In the genomic region with DNA sequence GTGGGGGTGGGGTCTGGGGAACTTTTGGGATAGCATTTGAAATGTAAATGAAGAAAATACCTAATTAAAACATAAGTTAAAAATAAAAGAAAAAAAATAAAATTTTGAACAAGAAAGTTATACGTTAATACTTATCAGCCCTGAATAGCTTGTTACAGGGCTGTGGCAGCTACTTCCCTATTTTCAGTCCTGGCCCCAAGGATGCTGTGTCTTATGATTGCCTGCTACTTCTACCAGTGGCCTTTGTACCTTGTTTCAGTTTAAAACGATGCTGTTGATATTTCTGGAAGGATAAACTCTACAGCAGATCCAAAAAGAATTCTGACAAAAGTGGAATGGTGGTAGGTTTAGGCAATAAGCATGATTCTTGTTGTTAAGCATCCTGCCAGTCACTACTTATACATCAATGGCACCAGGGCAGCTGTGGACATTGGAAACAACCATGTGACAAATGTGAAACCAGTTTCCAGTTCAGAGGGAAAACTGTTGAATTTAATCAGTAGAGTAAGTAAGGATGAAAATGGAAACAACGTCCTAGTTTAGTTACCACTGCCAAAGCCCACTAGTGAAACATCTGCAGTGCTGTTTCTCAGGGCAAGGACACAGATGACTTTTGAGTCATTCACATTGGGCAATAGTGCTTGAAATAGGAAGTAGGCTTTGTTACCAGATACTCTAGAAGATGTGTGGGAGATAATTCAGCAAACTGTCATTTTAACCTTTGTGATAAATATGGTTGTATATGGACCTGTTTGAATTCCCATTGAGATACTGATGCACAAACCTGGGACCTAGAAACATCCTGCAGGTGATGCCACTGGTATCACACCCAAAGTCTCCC, we compare ENCODE assay signal across 27 mouse cellular contexts.
A peak's percentile ranks its signal among the peaks of the same experiment; 100 is the strongest.
DNase-seq lines count a peak whose midpoint lies in the region; ATAC-seq and TF ChIP-seq lines count a peak whose summit lies in the region.
"Had no signal": no experiment of that assay in that cellular context is flagged by ENCODE, and none has a peak within 500 bp of the region (broad histone marks: within the 10 kb centered on the region; RNA-seq: fewer than 3 reads in every experiment).

No protein-coding gene starts in this region.

- DNase-seq in A20 (ENCODE audit: low read depth, low spot score), result peak; percentile 7
- no peak for DNase-seq in kidney, postnatal 36 days
- no peak for DNase-seq in left cerebral cortex, adult 2 months (ENCODE audit: extremely low spot score in 1 of 2, low spot score in 2 of 2)
- DNase-seq in retina, postnatal 1 day, result no peak
- DNase-seq: adrenal gland, adult 8-10 months; adrenal gland, postnatal 25 days; cerebellum, adult 2 months; cerebellum, adult 9-11 months; cerebellum, postnatal 25 days; embryo, embryonic 11 days; gastrocnemius, adult 2 months; gastrocnemius, postnatal 14 days; heart, adult 18-20 months; heart, postnatal 10 days; heart, postnatal 36 days; kidney, adult 11 months had no signal

- no peak for TF ChIP-seq POLR2A in bone marrow macrophage, adult 2 months (IDR thresholded peaks at IDR 0.05; ENCODE audit: borderline replicate concordance, low read depth, low read length)

- intact Hi-C loops in left cerebral cortex, adult 2 months (cut with DNase I), result no loop called here

- H3K27ac ChIP-seq in bone marrow macrophage, adult 2 months (ENCODE audit: insufficient read depth, low read depth, low read length), result peak overlapping the region; percentile 84
- no peak overlapping the region for H3K27ac ChIP-seq in left cerebral cortex, adult 2 months
- H3K27ac ChIP-seq: forebrain, embryonic 10.5 days; forebrain, embryonic 13.5 days; gastrocnemius, adult 2 months; heart, embryonic 15.5 days; hindbrain, embryonic 10.5 days; hindbrain, embryonic 13.5 days; intestine, embryonic 15.5 days had no signal

- H3K4me1 ChIP-seq in bone marrow macrophage, adult 2 months (ENCODE audit: control insufficient read depth, insufficient read depth, low read length), result peaks cover 6% of the 10 kb centered on the region; the same call in 1 of the 2 replicates
- H3K4me1 ChIP-seq: forebrain, embryonic 10.5 days; forebrain, embryonic 13.5 days; heart, embryonic 12.5 days; heart, embryonic 15.5 days; hindbrain, embryonic 10.5 days; hindbrain, embryonic 13.5 days; intestine, embryonic 15.5 days had no signal

- no peak overlapping the region for H3K4me3 ChIP-seq in bone marrow macrophage, adult 2 months (ENCODE audit: insufficient read depth, low read length)
- no peak overlapping the region for H3K4me3 ChIP-seq in left cerebral cortex, adult 2 months
- H3K4me3 ChIP-seq: forebrain, embryonic 10.5 days; forebrain, embryonic 13.5 days; gastrocnemius, adult 2 months; heart, embryonic 12.5 days; heart, embryonic 15.5 days; hindbrain, embryonic 10.5 days; hindbrain, embryonic 13.5 days; intestine, embryonic 15.5 days had no signal

- no peak for TF ChIP-seq CTCF in bone marrow macrophage, adult 2 months (IDR thresholded peaks at IDR 0.05; ENCODE audit: low read depth, low read length)
- no peak for TF ChIP-seq CTCF in left cerebral cortex, adult 2 months (IDR thresholded peaks at IDR 0.05)

- peak; percentile 95 for ATAC-seq in megakaryocyte, adult 5-6 weeks (ENCODE audit: poor library complexity, severe bottlenecking)
- ATAC-seq: forebrain, embryonic 13.5 days; forebrain, embryonic 16.5 days; hindbrain, embryonic 16.5 days; intestine, embryonic 15.5 days had no signal
